Mouse (Mus musculus) brain, embryonic 14.5 days (tissue): ENCODE data around the gene Grk2.

Experiments used
- CTCF ChIP-seq: fragments of 200-500 bp; IDR thresholded peaks from 2 replicates; pipeline ENCODE4 v1.5.1; 2012; ENCODE audit warnings: inconsistent platforms, mild to moderate bottlenecking, moderate library complexity, borderline replicate concordance; ENCODE audit not compliant: insufficient read depth, insufficient read length; ENCODE audit errors: extremely low read depth
- POLR2A ChIP-seq: fragments of 200-500 bp; IDR thresholded peaks from 2 replicates; pipeline ENCODE4 v1.6.1; 2012; ENCODE audit warnings: mild to moderate bottlenecking, inconsistent platforms, borderline replicate concordance; ENCODE audit not compliant: poor library complexity, insufficient read depth, insufficient read length, severe bottlenecking; ENCODE audit errors: extremely low read depth

- no peak for TF ChIP-seq POLR2A
- TF ChIP-seq CTCF: no peak
Observed at GRCm38 (mm10) chr19:4290749-4291148, 15.3 kb downstream of the Grk2 start.
